Mouse (Mus musculus) cerebellum, adult 2 months (tissue): Measurements from ENCODE around the gene Dock6. TPM values are rescaled to one million over a fixed set of nuclear protein-coding genes. Genes with fewer than 3 reads are reported as not detected.

Experiments used
- DNase-seq, 2 experiments: peaks; one replicate each; pipeline ENCODE4 v3.0.0; 2021
- H3K27ac ChIP-seq: fragments of 200-500 bp; 2 replicates; pipeline ENCODE4 v1.5.1; 2012; ENCODE audit warnings: low read length, control low read depth, inconsistent platforms; ENCODE audit not compliant: insufficient read depth
- H3K27me3 ChIP-seq: fragments of 200-500 bp; 2 replicates; pipeline ENCODE4 v1.6.1; 2012; ENCODE audit warnings: inconsistent platforms, mild to moderate bottlenecking, low read length, moderate library complexity; ENCODE audit not compliant: control insufficient read depth, insufficient read depth
- H3K4me1 ChIP-seq: fragments of 200-500 bp; 2 replicates; pipeline ENCODE4 v1.6.1; 2011; ENCODE audit warnings: low read length; ENCODE audit not compliant: control insufficient read depth, insufficient read depth
- H3K4me3 ChIP-seq: fragments of 200-500 bp; replicated peaks from 2 replicates; pipeline ENCODE3; 2011; ENCODE audit warnings: mild to moderate bottlenecking, low read depth, low read length, control low read depth; ENCODE audit not compliant: insufficient read depth
- CTCF ChIP-seq: fragments of 200-500 bp; IDR thresholded peaks from 2 replicates; pipeline ENCODE4 v1.5.1; 2011; ENCODE audit warnings: low read depth, mild to moderate bottlenecking, control low read depth, low read length, moderate library complexity, borderline replicate concordance; ENCODE audit not compliant: insufficient read depth
- POLR2A ChIP-seq: fragments of 200-500 bp; IDR thresholded peaks from 2 replicates; pipeline ENCODE4 v1.6.1; 2011; ENCODE audit warnings: low read length, control low read depth, borderline replicate concordance; ENCODE audit not compliant: insufficient read depth
- WGBS: fragments of 180-500 bp; shearing (Covaris S2); methylation state at CpG from one replicate; pipeline ENCODE4 v1.1.7; 2018; 5-methylcytosine and 5-hydroxymethylcytosine counted together
- polyA plus RNA-seq: library from polyadenylated mRNA; depleted of rRNA; stranded (reverse); fragments of >200 nt; gene quantifications from 2 replicates; pipeline ENCODE4 v1.2.3, GENCODE M21; 2012

Gene Dock6
- polyA plus RNA-seq, 1 experiment: 41.4 TPM

- H3K4me1 ChIP-seq: peaks cover 20% of the 10 kb centered on the region
- no peak overlapping the region for H3K4me3 ChIP-seq
- peak; percentile 63 to 73 for DNase-seq
- WGBS: 43% methylated on average over 2 of the region's 2 CpGs
- no peak overlapping the region for H3K27ac ChIP-seq
- H3K27me3 ChIP-seq: no peaks in the 10 kb centered on the region
- TF ChIP-seq POLR2A: no peak
- no peak for TF ChIP-seq CTCF
These were observed 33.2 kb downstream of the Dock6 start for GRCm38 (mm10) chr9:21819181-21819729.

- no peaks in the 10 kb centered on the region for H3K27me3 ChIP-seq
- TF ChIP-seq CTCF (no peak), POLR2A (no peak)
- 76% methylated on average over 6 of the region's 6 CpGs for WGBS
- no peak overlapping the region for H3K4me3 ChIP-seq
- DNase-seq: no peak
- peaks cover 20% of the 10 kb centered on the region for H3K4me1 ChIP-seq
- H3K27ac ChIP-seq: no peak overlapping the region
These were observed 33.9 kb downstream of the Dock6 start for GRCm38 (mm10) chr9:21818561-21818960.

GRCm38 (mm10) chr9:21818125-21818524 lies 34.3 kb downstream of the Dock6 start:
- TF ChIP-seq POLR2A: no peak
- no peak for TF ChIP-seq CTCF
- H3K27ac ChIP-seq: no peak overlapping the region
- no peak overlapping the region for H3K4me3 ChIP-seq
- no peak for DNase-seq
- peaks cover 20% of the 10 kb centered on the region for H3K4me1 ChIP-seq
- no peaks in the 10 kb centered on the region for H3K27me3 ChIP-seq
- 79% methylated on average over 4 of the region's 4 CpGs for WGBS

- DNase-seq: no peak
- TF ChIP-seq CTCF (no peak), POLR2A (no peak)
- H3K27ac ChIP-seq: no peak overlapping the region
- no peak overlapping the region for H3K4me3 ChIP-seq
- no peaks in the 10 kb centered on the region for H3K27me3 ChIP-seq
- WGBS: 60% methylated on average over 9 of the region's 9 CpGs
- peaks cover 20% of the 10 kb centered on the region for H3K4me1 ChIP-seq
These were observed 35.6 kb downstream of the Dock6 start for GRCm38 (mm10) chr9:21816716-21817305.

GRCm38 (mm10) chr9:21811170-21811569 lies 41.3 kb downstream of the Dock6 start:
- DNase-seq: no peak
- no peaks in the 10 kb centered on the region for H3K27me3 ChIP-seq
- H3K4me3 ChIP-seq: no peak overlapping the region
- no peak for TF ChIP-seq CTCF
- TF ChIP-seq POLR2A: no peak
- no peak overlapping the region for H3K27ac ChIP-seq
- 93% methylated on average over 5 of the region's 5 CpGs for WGBS
- no peaks in the 10 kb centered on the region for H3K4me1 ChIP-seq

GRCm38 (mm10) chr9:21808561-21808960 lies 43.9 kb downstream of the Dock6 start:
- TF ChIP-seq POLR2A (no peak), CTCF (peak; percentile 49; the same call in 1 of the 2 replicates)
- Histone ChIP-seq H3K27ac (no peak overlapping the region), H3K4me3 (no peak overlapping the region), H3K27me3 (no peaks in the 10 kb centered on the region), H3K4me1 (peaks cover 8% of the 10 kb centered on the region)
- WGBS: 66% methylated on average over 3 of the region's 3 CpGs
- no peak for DNase-seq

- H3K4me3 ChIP-seq: no peak overlapping the region
- no peaks in the 10 kb centered on the region for H3K27me3 ChIP-seq
- H3K4me1 ChIP-seq: peaks cover 9% of the 10 kb centered on the region
- no peak overlapping the region for H3K27ac ChIP-seq
- DNase-seq: no peak
- 38% methylated on average over 11 of the region's 11 CpGs for WGBS
- no peak for TF ChIP-seq POLR2A
- no peak for TF ChIP-seq CTCF
These were observed 45.5 kb downstream of the Dock6 start for GRCm38 (mm10) chr9:21806976-21807375.

- 75% methylated on average over 3 of the region's 3 CpGs for WGBS
- Histone ChIP-seq H3K27me3 (no peaks in the 10 kb centered on the region), H3K27ac (no peak overlapping the region), H3K4me3 (no peak overlapping the region), H3K4me1 (peaks cover 9% of the 10 kb centered on the region)
- DNase-seq: no peak
- TF ChIP-seq POLR2A (no peak), CTCF (no peak)
These were observed 46.1 kb downstream of the Dock6 start for GRCm38 (mm10) chr9:21806363-21806762.
